Mouse (Mus musculus) bone marrow, adult 2 months (tissue): ENCODE results near the gene Setd5.

ENCODE experiments used
- CTCF ChIP-seq: fragments of 200-500 bp; IDR thresholded peaks from 2 replicates; pipeline ENCODE4 v1.5.1; 2011; ENCODE audit warnings: low read length, control low read depth; ENCODE audit not compliant: control insufficient read depth, insufficient read depth
- POLR2A ChIP-seq: fragments of 200-500 bp; IDR thresholded peaks from 2 replicates; pipeline ENCODE4 v1.6.1; 2011; ENCODE audit warnings: low read depth, mild to moderate bottlenecking, control low read depth, low read length, borderline replicate concordance; ENCODE audit not compliant: control insufficient read depth

GRCm38 (mm10) chr6:113141389-113142094 lies 64.4 kb downstream of the Setd5 start:
- TF ChIP-seq CTCF (no peak), POLR2A (no peak)
